Mouse (Mus musculus): Measurements from ENCODE around the gene Camkmt.

GRCm38 (mm10) chr17:85085335-85085734 lies 5.0 kb upstream of the Camkmt start:
- TF ChIP-seq GATA1 (IDR thresholded peaks at IDR 0.05; ENCODE audit: low read length) (no peak), TAL1 (IDR thresholded peaks at IDR 0.05; ENCODE audit: low read length) (no peak)

All from erythroblast, embryonic 14.5 days (primary cell).